Mouse (Mus musculus): ENCODE measurements around the gene 9330182L06Rik. TPM values are rescaled to one million over a fixed set of nuclear protein-coding genes. Genes with fewer than 3 reads are reported as not detected.

The 9330182L06Rik gene
- polyA plus RNA-seq, 1 experiment = 0.16 TPM

- Histone ChIP-seq H3K36me3 (ENCODE audit: control insufficient read depth, insufficient read depth, low read length) (no peaks in the 10 kb centered on the region), H3K4me1 (ENCODE audit: control insufficient read depth, insufficient read depth, insufficient read length, low read length) (no peaks in the 10 kb centered on the region), H3K27ac (ENCODE audit: insufficient read depth, low read depth, low read length) (no peak overlapping the region), H3K4me3 (ENCODE audit: low read depth, low read length) (no peak overlapping the region), H3K27me3 (ENCODE audit: control insufficient read depth, insufficient read depth, low read length) (no peaks in the 10 kb centered on the region)
- WGBS = 54% methylated on average over 2 of the region's 2 CpGs
- TF ChIP-seq CTCF (IDR thresholded peaks at IDR 0.05; ENCODE audit: extremely low read depth, insufficient read length, insufficient replicate concordance, low read depth, low read length) = no peak
- TF ChIP-seq POLR2A (IDR thresholded peaks at IDR 0.05; ENCODE audit: low read depth, low read length) = no peak
Measured at GRCm38 (mm10) chr5:9295777-9296549, 30.0 kb downstream of the 9330182L06Rik start.

GRCm38 (mm10) chr5:9296550-9296928, 30.6 kb downstream of the 9330182L06Rik start:
- Histone ChIP-seq H3K27ac (ENCODE audit: insufficient read depth, low read depth, low read length) (no peak overlapping the region), H3K4me1 (ENCODE audit: control insufficient read depth, insufficient read depth, insufficient read length, low read length) (no peaks in the 10 kb centered on the region), H3K36me3 (ENCODE audit: control insufficient read depth, insufficient read depth, low read length) (no peaks in the 10 kb centered on the region), H3K4me3 (ENCODE audit: low read depth, low read length) (no peak overlapping the region), H3K27me3 (ENCODE audit: control insufficient read depth, insufficient read depth, low read length) (no peaks in the 10 kb centered on the region)
- TF ChIP-seq POLR2A (IDR thresholded peaks at IDR 0.05; ENCODE audit: low read depth, low read length) (no peak), CTCF (IDR thresholded peaks at IDR 0.05; ENCODE audit: extremely low read depth, insufficient read length, insufficient replicate concordance, low read depth, low read length) (no peak)

GRCm38 (mm10) chr5:9326863-9327262, 60.9 kb downstream of the 9330182L06Rik start:
- Histone ChIP-seq H3K36me3 (ENCODE audit: control insufficient read depth, insufficient read depth, low read length) (no peaks in the 10 kb centered on the region), H3K27me3 (ENCODE audit: control insufficient read depth, insufficient read depth, low read length) (no peaks in the 10 kb centered on the region), H3K4me3 (ENCODE audit: low read depth, low read length) (no peak overlapping the region), H3K27ac (ENCODE audit: insufficient read depth, low read depth, low read length) (no peak overlapping the region), H3K4me1 (ENCODE audit: control insufficient read depth, insufficient read depth, insufficient read length, low read length) (no peaks in the 10 kb centered on the region)
- 56% methylated on average over 1 of the region's 1 CpGs for WGBS
- TF ChIP-seq POLR2A (IDR thresholded peaks at IDR 0.05; ENCODE audit: low read depth, low read length) (no peak), CTCF (IDR thresholded peaks at IDR 0.05; ENCODE audit: extremely low read depth, insufficient read length, insufficient replicate concordance, low read depth, low read length) (no peak)

- H3K4me1 ChIP-seq (ENCODE audit: control insufficient read depth, insufficient read depth, insufficient read length, low read length) = no peaks in the 10 kb centered on the region
- H3K4me3 ChIP-seq (ENCODE audit: low read depth, low read length) = no peak overlapping the region
Measured at GRCm38 (mm10) chr5:9327528-9327927, 61.6 kb downstream of the 9330182L06Rik start.

GRCm38 (mm10) chr5:9338756-9339510, 73.0 kb downstream of the 9330182L06Rik start:
- H3K4me1 ChIP-seq (ENCODE audit: control insufficient read depth, insufficient read depth, insufficient read length, low read length) = no peaks in the 10 kb centered on the region
- H3K36me3 ChIP-seq (ENCODE audit: control insufficient read depth, insufficient read depth, low read length) = no peaks in the 10 kb centered on the region
- H3K4me3 ChIP-seq (ENCODE audit: low read depth, low read length) = no peak overlapping the region
- whole genome bisulfite sequencing = 65% methylated on average over 7 of the region's 7 CpGs
- no peak for TF ChIP-seq CTCF (IDR thresholded peaks at IDR 0.05; ENCODE audit: extremely low read depth, insufficient read length, insufficient replicate concordance, low read depth, low read length)
- TF ChIP-seq POLR2A (IDR thresholded peaks at IDR 0.05; ENCODE audit: low read depth, low read length) = no peak
- H3K27ac ChIP-seq (ENCODE audit: insufficient read depth, low read depth, low read length) = no peak overlapping the region
- no peaks in the 10 kb centered on the region for H3K27me3 ChIP-seq (ENCODE audit: control insufficient read depth, insufficient read depth, low read length)

More at GRCm38 (mm10) chr5:9327528-9327927, 61.6 kb downstream of the 9330182L06Rik start:
- no peak for TF ChIP-seq POLR2A (IDR thresholded peaks at IDR 0.05; ENCODE audit: low read depth, low read length)
- TF ChIP-seq CTCF (IDR thresholded peaks at IDR 0.05; ENCODE audit: extremely low read depth, insufficient read length, insufficient replicate concordance, low read depth, low read length) = no peak
- 80% methylated on average over 1 of the region's 1 CpGs for WGBS
- H3K27me3 ChIP-seq (ENCODE audit: control insufficient read depth, insufficient read depth, low read length) = no peaks in the 10 kb centered on the region
- no peaks in the 10 kb centered on the region for H3K36me3 ChIP-seq (ENCODE audit: control insufficient read depth, insufficient read depth, low read length)
- no peak overlapping the region for H3K27ac ChIP-seq (ENCODE audit: insufficient read depth, low read depth, low read length)

- H3K27ac ChIP-seq (ENCODE audit: insufficient read depth, low read depth, low read length) = no peak overlapping the region
- TF ChIP-seq POLR2A (IDR thresholded peaks at IDR 0.05; ENCODE audit: low read depth, low read length) (no peak), CTCF (IDR thresholded peaks at IDR 0.05; ENCODE audit: extremely low read depth, insufficient read length, insufficient replicate concordance, low read depth, low read length) (no peak)
- 85% methylated on average over 8 of the region's 8 CpGs for WGBS
- no peaks in the 10 kb centered on the region for H3K36me3 ChIP-seq (ENCODE audit: control insufficient read depth, insufficient read depth, low read length)
- no peaks in the 10 kb centered on the region for H3K27me3 ChIP-seq (ENCODE audit: control insufficient read depth, insufficient read depth, low read length)
- H3K4me3 ChIP-seq (ENCODE audit: low read depth, low read length) = no peak overlapping the region
- H3K4me1 ChIP-seq (ENCODE audit: control insufficient read depth, insufficient read depth, insufficient read length, low read length) = no peaks in the 10 kb centered on the region
Measured at GRCm38 (mm10) chr5:9339511-9340173, 73.7 kb downstream of the 9330182L06Rik start.

GRCm38 (mm10) chr5:9344581-9344980, 78.7 kb downstream of the 9330182L06Rik start:
- no peaks in the 10 kb centered on the region for H3K36me3 ChIP-seq (ENCODE audit: control insufficient read depth, insufficient read depth, low read length)
- TF ChIP-seq POLR2A (IDR thresholded peaks at IDR 0.05; ENCODE audit: low read depth, low read length) (no peak), CTCF (IDR thresholded peaks at IDR 0.05; ENCODE audit: extremely low read depth, insufficient read length, insufficient replicate concordance, low read depth, low read length) (no peak)
- 76% methylated on average over 5 of the region's 5 CpGs for WGBS
- no peak overlapping the region for H3K4me3 ChIP-seq (ENCODE audit: low read depth, low read length)
- H3K4me1 ChIP-seq (ENCODE audit: control insufficient read depth, insufficient read depth, insufficient read length, low read length) = no peaks in the 10 kb centered on the region
- H3K27ac ChIP-seq (ENCODE audit: insufficient read depth, low read depth, low read length) = no peak overlapping the region
- no peaks in the 10 kb centered on the region for H3K27me3 ChIP-seq (ENCODE audit: control insufficient read depth, insufficient read depth, low read length)
